Mouse (Mus musculus): Measurements from ENCODE around the gene Tgfbr3. TPM values are rescaled to one million over a fixed set of nuclear protein-coding genes. Genes with fewer than 3 reads are reported as not detected.

Tgfbr3 gene
- polyA plus RNA-seq, 1 experiment from 2014 or later: 4.3 TPM

GRCm38 (mm10) chr5:107132231-107132630 lies 157.2 kb downstream of the Tgfbr3 start:
- WGBS: 75% methylated on average over 8 of the region's 8 CpGs
- no peaks in the 10 kb centered on the region for H3K27me3 ChIP-seq (ENCODE audit: control insufficient read depth, insufficient read depth, low read depth, low read length)
- H3K4me1 ChIP-seq (ENCODE audit: control insufficient read depth, insufficient read depth, low read length): no peaks in the 10 kb centered on the region
- no peak for ATAC-seq
- no peak overlapping the region for H3K27ac ChIP-seq (ENCODE audit: low read length)
- no peaks in the 10 kb centered on the region for H3K36me3 ChIP-seq (ENCODE audit: control insufficient read depth, insufficient read depth, low read length)
- H3K4me2 ChIP-seq (ENCODE audit: low read length): no peak overlapping the region
- H3K9me3 ChIP-seq (replicated peaks; ENCODE audit: control insufficient read depth, low read length, poor library complexity, severe bottlenecking): no peaks in the 10 kb centered on the region
- H3K9ac ChIP-seq (ENCODE audit: low read depth, low read length): no peak overlapping the region
- H3K4me3 ChIP-seq (ENCODE audit: low read depth, low read length): no peak overlapping the region

GRCm38 (mm10) chr5:107129304-107129703 lies 160.1 kb downstream of the Tgfbr3 start:
- Histone ChIP-seq H3K27ac (ENCODE audit: low read length) (no peak overlapping the region), H3K4me3 (ENCODE audit: low read depth, low read length) (no peak overlapping the region), H3K27me3 (ENCODE audit: control insufficient read depth, insufficient read depth, low read depth, low read length) (no peaks in the 10 kb centered on the region), H3K4me1 (ENCODE audit: control insufficient read depth, insufficient read depth, low read length) (no peaks in the 10 kb centered on the region), H3K9ac (ENCODE audit: low read depth, low read length) (no peak overlapping the region), H3K36me3 (ENCODE audit: control insufficient read depth, insufficient read depth, low read length) (no peaks in the 10 kb centered on the region), H3K9me3 (replicated peaks; ENCODE audit: control insufficient read depth, low read length, poor library complexity, severe bottlenecking) (no peaks in the 10 kb centered on the region), H3K4me2 (ENCODE audit: low read length) (no peak overlapping the region)
- ATAC-seq: no peak
- WGBS: 52% methylated on average over 5 of the region's 5 CpGs

GRCm38 (mm10) chr5:107126561-107126960 lies 162.9 kb downstream of the Tgfbr3 start:
- H3K9me3 ChIP-seq (replicated peaks; ENCODE audit: control insufficient read depth, low read length, poor library complexity, severe bottlenecking): no peaks in the 10 kb centered on the region
- H3K4me3 ChIP-seq (ENCODE audit: low read depth, low read length): no peak overlapping the region
- no peaks in the 10 kb centered on the region for H3K36me3 ChIP-seq (ENCODE audit: control insufficient read depth, insufficient read depth, low read length)
- no peak overlapping the region for H3K9ac ChIP-seq (ENCODE audit: low read depth, low read length)
- ATAC-seq: no peak
- H3K4me1 ChIP-seq (ENCODE audit: control insufficient read depth, insufficient read depth, low read length): no peaks in the 10 kb centered on the region
- 56% methylated on average over 7 of the region's 7 CpGs for WGBS
- H3K27me3 ChIP-seq (ENCODE audit: control insufficient read depth, insufficient read depth, low read depth, low read length): no peaks in the 10 kb centered on the region
- H3K4me2 ChIP-seq (ENCODE audit: low read length): no peak overlapping the region
- no peak overlapping the region for H3K27ac ChIP-seq (ENCODE audit: low read length)

GRCm38 (mm10) chr5:107125131-107125530 lies 164.3 kb downstream of the Tgfbr3 start:
- no peaks in the 10 kb centered on the region for H3K9me3 ChIP-seq (replicated peaks; ENCODE audit: control insufficient read depth, low read length, poor library complexity, severe bottlenecking)
- no peaks in the 10 kb centered on the region for H3K4me1 ChIP-seq (ENCODE audit: control insufficient read depth, insufficient read depth, low read length)
- H3K9ac ChIP-seq (ENCODE audit: low read depth, low read length): no peak overlapping the region
- H3K36me3 ChIP-seq (ENCODE audit: control insufficient read depth, insufficient read depth, low read length): no peaks in the 10 kb centered on the region
- no peak for ATAC-seq
- H3K4me3 ChIP-seq (ENCODE audit: low read depth, low read length): no peak overlapping the region
- no peak overlapping the region for H3K27ac ChIP-seq (ENCODE audit: low read length)
- no peak overlapping the region for H3K4me2 ChIP-seq (ENCODE audit: low read length)
- H3K27me3 ChIP-seq (ENCODE audit: control insufficient read depth, insufficient read depth, low read depth, low read length): no peaks in the 10 kb centered on the region
- 34% methylated on average over 6 of the region's 6 CpGs for WGBS

- WGBS: 77% methylated on average over 7 of the region's 7 CpGs
- no peaks in the 10 kb centered on the region for H3K27me3 ChIP-seq (ENCODE audit: control insufficient read depth, insufficient read depth, low read depth, low read length)
- no peak overlapping the region for H3K27ac ChIP-seq (ENCODE audit: low read length)
- H3K4me1 ChIP-seq (ENCODE audit: control insufficient read depth, insufficient read depth, low read length): no peaks in the 10 kb centered on the region
- no peak overlapping the region for H3K9ac ChIP-seq (ENCODE audit: low read depth, low read length)
- no peak overlapping the region for H3K4me3 ChIP-seq (ENCODE audit: low read depth, low read length)
- no peak for ATAC-seq
- no peaks in the 10 kb centered on the region for H3K36me3 ChIP-seq (ENCODE audit: control insufficient read depth, insufficient read depth, low read length)
- H3K9me3 ChIP-seq (replicated peaks; ENCODE audit: control insufficient read depth, low read length, poor library complexity, severe bottlenecking): no peaks in the 10 kb centered on the region
- H3K4me2 ChIP-seq (ENCODE audit: low read length): no peak overlapping the region
Observed at GRCm38 (mm10) chr5:107124531-107124930, 164.9 kb downstream of the Tgfbr3 start.

GRCm38 (mm10) chr5:107122622-107123021 lies 166.8 kb downstream of the Tgfbr3 start:
- 86% methylated on average over 4 of the region's 4 CpGs for WGBS

GRCm38 (mm10) chr5:107121086-107121485 lies 168.3 kb downstream of the Tgfbr3 start:
- WGBS: 73% methylated on average over 10 of the region's 10 CpGs
- no peak overlapping the region for H3K27ac ChIP-seq (ENCODE audit: low read length)
- no peaks in the 10 kb centered on the region for H3K4me1 ChIP-seq (ENCODE audit: control insufficient read depth, insufficient read depth, low read length)

More at GRCm38 (mm10) chr5:107122622-107123021, 166.8 kb downstream of the Tgfbr3 start:
- Histone ChIP-seq H3K36me3 (ENCODE audit: control insufficient read depth, insufficient read depth, low read length) (no peaks in the 10 kb centered on the region), H3K4me1 (ENCODE audit: control insufficient read depth, insufficient read depth, low read length) (no peaks in the 10 kb centered on the region), H3K27ac (ENCODE audit: low read length) (no peak overlapping the region), H3K4me2 (ENCODE audit: low read length) (no peak overlapping the region), H3K9ac (ENCODE audit: low read depth, low read length) (no peak overlapping the region), H3K9me3 (replicated peaks; ENCODE audit: control insufficient read depth, low read length, poor library complexity, severe bottlenecking) (no peaks in the 10 kb centered on the region), H3K4me3 (ENCODE audit: low read depth, low read length) (no peak overlapping the region), H3K27me3 (ENCODE audit: control insufficient read depth, insufficient read depth, low read depth, low read length) (no peaks in the 10 kb centered on the region)
- ATAC-seq: no peak

GRCm38 (mm10) chr5:107120624-107121023 lies 168.8 kb downstream of the Tgfbr3 start:
- no peak overlapping the region for H3K4me3 ChIP-seq (ENCODE audit: low read depth, low read length)
- no peaks in the 10 kb centered on the region for H3K36me3 ChIP-seq (ENCODE audit: control insufficient read depth, insufficient read depth, low read length)
- 81% methylated on average over 3 of the region's 3 CpGs for WGBS
- no peak overlapping the region for H3K9ac ChIP-seq (ENCODE audit: low read depth, low read length)
- H3K4me2 ChIP-seq (ENCODE audit: low read length): no peak overlapping the region
- H3K27me3 ChIP-seq (ENCODE audit: control insufficient read depth, insufficient read depth, low read depth, low read length): no peaks in the 10 kb centered on the region
- no peaks in the 10 kb centered on the region for H3K4me1 ChIP-seq (ENCODE audit: control insufficient read depth, insufficient read depth, low read length)
- H3K9me3 ChIP-seq (replicated peaks; ENCODE audit: control insufficient read depth, low read length, poor library complexity, severe bottlenecking): no peaks in the 10 kb centered on the region
- no peak for ATAC-seq
- H3K27ac ChIP-seq (ENCODE audit: low read length): no peak overlapping the region

More at GRCm38 (mm10) chr5:107121086-107121485, 168.3 kb downstream of the Tgfbr3 start:
- no peaks in the 10 kb centered on the region for H3K9me3 ChIP-seq (replicated peaks; ENCODE audit: control insufficient read depth, low read length, poor library complexity, severe bottlenecking)
- H3K27me3 ChIP-seq (ENCODE audit: control insufficient read depth, insufficient read depth, low read depth, low read length): no peaks in the 10 kb centered on the region
- no peak overlapping the region for H3K4me2 ChIP-seq (ENCODE audit: low read length)
- no peak for ATAC-seq
- H3K9ac ChIP-seq (ENCODE audit: low read depth, low read length): no peak overlapping the region
- no peak overlapping the region for H3K4me3 ChIP-seq (ENCODE audit: low read depth, low read length)
- no peaks in the 10 kb centered on the region for H3K36me3 ChIP-seq (ENCODE audit: control insufficient read depth, insufficient read depth, low read length)

GRCm38 (mm10) chr5:107119896-107120295 lies 169.5 kb downstream of the Tgfbr3 start:
- Histone ChIP-seq H3K4me3 (ENCODE audit: low read depth, low read length) (no peak overlapping the region), H3K27ac (ENCODE audit: low read length) (no peak overlapping the region), H3K9ac (ENCODE audit: low read depth, low read length) (no peak overlapping the region), H3K9me3 (replicated peaks; ENCODE audit: control insufficient read depth, low read length, poor library complexity, severe bottlenecking) (no peaks in the 10 kb centered on the region), H3K27me3 (ENCODE audit: control insufficient read depth, insufficient read depth, low read depth, low read length) (no peaks in the 10 kb centered on the region), H3K36me3 (ENCODE audit: control insufficient read depth, insufficient read depth, low read length) (no peaks in the 10 kb centered on the region), H3K4me1 (ENCODE audit: control insufficient read depth, insufficient read depth, low read length) (no peaks in the 10 kb centered on the region), H3K4me2 (ENCODE audit: low read length) (no peak overlapping the region)
- WGBS: 67% methylated on average over 6 of the region's 6 CpGs
- no peak for ATAC-seq

Measured in midbrain, embryonic 16.5 days (tissue).